Mouse (Mus musculus) embryonic facial prominence, embryonic 11.5 days (tissue): ENCODE measurements around the gene Gm28041. TPM values are rescaled to one million over a fixed set of nuclear protein-coding genes. Genes with fewer than 3 reads are reported as not detected.
"Not testable (repeated sequence)": the region's sequence is repeated elsewhere in the genome, so short reads cannot be mapped to it uniquely, and the experiment has no call there.

Experiments
- ATAC-seq: fragments of 200-750 bp; cut with Nextera tagmentation; replicated peaks from 2 replicates; pipeline ENCODE4 v1.8.0; 2017; ENCODE audit warnings: low read depth; ENCODE audit not compliant: insufficient number of reproducible peaks, low FRiP score, low TSS enrichment
- DNase-seq: peaks from one replicate; pipeline ENCODE4 v3.0.0-alpha.2; 2015; ENCODE audit warnings: low spot score
- H3K27ac ChIP-seq: fragments of 300-500 bp; sonication (generic); replicated peaks from 2 replicates; pipeline ENCODE4 v1.5.1; 2014; ENCODE audit warnings: mild to moderate bottlenecking, low read depth, low read length, control low read depth
- H3K27me3 ChIP-seq: fragments of 300-500 bp; sonication (generic); 2 replicates; pipeline ENCODE4 v1.6.1; 2014; ENCODE audit warnings: mild to moderate bottlenecking, low read length, moderate library complexity, mixed read lengths; ENCODE audit not compliant: control insufficient read depth, insufficient read depth
- H3K36me3 ChIP-seq: fragments of 300-500 bp; sonication (generic); replicated peaks from 2 replicates; pipeline ENCODE4 v1.6.1; 2014; ENCODE audit warnings: low read depth, mild to moderate bottlenecking, low read length, moderate library complexity, mixed read lengths; ENCODE audit not compliant: control insufficient read depth, insufficient read depth
- H3K4me1 ChIP-seq: fragments of 300-500 bp; sonication (generic); 2 replicates; pipeline ENCODE4 v1.6.1; 2014; ENCODE audit warnings: low read length, mixed read lengths; ENCODE audit not compliant: control insufficient read depth, insufficient read depth
- H3K4me2 ChIP-seq: fragments of 300-500 bp; sonication (generic); 2 replicates; pipeline ENCODE4 v1.6.1; 2014; ENCODE audit warnings: low read depth, mild to moderate bottlenecking, control low read depth, low read length, moderate library complexity
- H3K4me3 ChIP-seq: fragments of 300-500 bp; sonication (generic); 2 replicates; pipeline ENCODE4 v1.5.1; 2014; ENCODE audit warnings: low read depth, low read length, control low read depth
- H3K9ac ChIP-seq: fragments of 300-500 bp; sonication (generic); replicated peaks from 2 replicates; pipeline ENCODE4 v1.6.1; 2014; ENCODE audit warnings: mild to moderate bottlenecking, control low read depth, low read length
- H3K9me3 ChIP-seq: fragments of 300-500 bp; sonication (generic); replicated peaks from 2 replicates; pipeline ENCODE4 v1.6.1; 2016; ENCODE audit warnings: mild to moderate bottlenecking, low read length, inconsistent platforms, mixed read lengths; ENCODE audit not compliant: control insufficient read depth
- WGBS: fragments of 180-500 bp; shearing (Covaris S2); extraction: QIAGEN DNeasy Blood & Tissue Kit; methylation state at CpG from one replicate; pipeline ENCODE4 v1.1.7; 2014; 5-methylcytosine and 5-hydroxymethylcytosine counted together
- polyA plus RNA-seq: library from polyadenylated mRNA; unstranded; fragments of >200 nt; fragmentation: Nextera tagmentation; extraction: Ambion mirVana; gene quantifications from 2 replicates; pipeline ENCODE4 v1.2.1, GENCODE M21; 2014

Gene Gm28041
- polyA plus RNA-seq, result 0.43 TPM in 1 of 2 replicates, not detected in the other

GRCm38 (mm10) chr13:67375050-67375911 lies at the start of gene Gm28041, which contains the start of gene Zfp456:
TSS of gene Gm28041 (minus strand) at chr13:67375733.
TSS of gene Zfp456 (minus strand) at chr13:67375810.
- H3K9me3 ChIP-seq, H3K9ac ChIP-seq, H3K4me1 ChIP-seq, H3K27ac ChIP-seq, H3K27me3 ChIP-seq, H3K36me3 ChIP-seq: not testable (repeated sequence)
- Histone ChIP-seq H3K4me2 (peak within 1 kb of the TSS; percentile 53), H3K4me3 (peak within 1 kb of the TSS; percentile 33)
- DNase-seq (peak; percentile 83), ATAC-seq (peak; percentile 92)
- 17% methylated on average over 14 of the region's 15 CpGs for WGBS

DNA sequence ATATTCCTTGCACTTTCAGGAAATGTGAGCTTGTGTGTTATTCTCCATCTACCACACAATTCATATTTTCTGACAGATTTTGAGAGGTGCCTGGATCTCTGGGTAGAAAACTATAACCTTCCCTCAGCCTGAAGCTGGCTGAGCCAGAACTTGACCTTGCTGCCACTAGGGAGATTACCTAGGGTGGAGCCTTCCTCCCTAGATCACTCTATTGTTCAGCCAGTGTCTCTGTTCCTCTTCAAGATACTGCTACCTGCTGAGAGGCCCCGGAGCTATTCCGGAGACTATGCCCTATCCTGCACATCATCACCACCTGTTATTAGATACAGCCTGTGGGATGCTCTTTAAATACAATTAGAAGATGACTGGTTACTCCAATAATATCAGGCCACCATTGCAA lies 47.0 kb upstream of the Gm28041 start:
- H3K4me3 ChIP-seq, ATAC-seq, H3K27me3 ChIP-seq, DNase-seq, H3K9me3 ChIP-seq, H3K9ac ChIP-seq, H3K4me2 ChIP-seq, H3K4me1 ChIP-seq, H3K36me3 ChIP-seq, H3K27ac ChIP-seq: not testable (repeated sequence)
- 73% methylated on average over 2 of the region's 2 CpGs for WGBS

DNA sequence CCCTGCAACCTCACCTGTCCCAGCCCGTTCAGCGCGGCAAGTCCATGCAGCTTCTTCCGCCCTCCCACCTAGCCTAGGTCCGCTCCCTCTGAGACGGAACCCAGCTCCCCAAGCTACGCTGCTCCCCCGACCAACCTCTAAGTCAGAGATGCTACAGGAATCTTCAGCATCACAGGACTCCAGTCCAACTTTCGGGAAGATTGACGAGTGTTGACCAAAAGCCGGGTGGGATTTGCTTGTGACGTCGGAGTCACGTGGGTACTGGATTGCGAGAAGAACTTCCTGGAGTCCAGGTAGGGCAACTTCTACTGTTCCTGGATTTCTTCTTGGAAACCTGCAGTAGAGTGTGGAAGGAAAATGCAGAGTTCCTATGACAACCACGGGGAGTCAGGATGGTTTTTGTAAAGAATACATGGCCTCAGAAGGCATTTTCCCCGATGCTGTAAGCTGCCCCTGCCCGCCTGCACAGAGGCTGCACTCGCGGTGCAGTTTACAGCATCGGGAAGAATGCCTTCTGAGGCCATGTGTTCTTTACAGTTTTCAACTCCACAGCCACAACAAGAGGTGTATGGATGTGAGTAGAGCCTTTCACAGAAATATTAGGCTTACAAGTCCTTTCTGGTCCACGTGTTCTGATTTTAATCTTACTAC lies 45.8 kb upstream of the Gm28041 start, which contains the start of gene Zfp459:
Zfp459 (minus strand) TSS at position 212 of the 651 bp plus-strand sequence.
- Histone ChIP-seq H3K9me3 (no peaks in the 10 kb centered on the region), H3K9ac (peak within 1 kb of the TSS; percentile 48), H3K27me3 (no peaks in the 10 kb centered on the region), H3K4me3 (peak within 1 kb of the TSS; percentile 54), H3K36me3 (no peaks in the 10 kb centered on the region), H3K27ac (no peak within 1 kb of the TSS), H3K4me1 (no peaks in the 10 kb centered on the region), H3K4me2 (peak within 1 kb of the TSS; percentile 70)
- ATAC-seq (peak; percentile 78), DNase-seq (peak; percentile 70)
- WGBS, result 3% methylated on average over 22 of the region's 22 CpGs

GRCm38 (mm10) chr13:67420558-67421206 lies 45.1 kb upstream of the Gm28041 start:
- Histone ChIP-seq H3K9me3 (no peaks in the 10 kb centered on the region), H3K4me1 (no peaks in the 10 kb centered on the region), H3K27ac (no peak overlapping the region), H3K27me3 (no peaks in the 10 kb centered on the region), H3K4me3 (peak overlapping the region; percentile 54), H3K36me3 (no peaks in the 10 kb centered on the region), H3K9ac (peak overlapping the region; percentile 48), H3K4me2 (peak overlapping the region; percentile 70)
- WGBS, result 32% methylated on average over 11 of the region's 11 CpGs
- DNase-seq, result no peak
- ATAC-seq, result no peak

- no peak for ATAC-seq
- Histone ChIP-seq H3K27me3 (no peaks in the 10 kb centered on the region), H3K36me3 (no peaks in the 10 kb centered on the region), H3K4me1 (no peaks in the 10 kb centered on the region), H3K9ac (no peak overlapping the region), H3K9me3 (no peaks in the 10 kb centered on the region), H3K4me2 (no peak overlapping the region), H3K27ac (no peak overlapping the region), H3K4me3 (no peak overlapping the region)
- WGBS, result 88% methylated on average over 3 of the region's 3 CpGs
- DNase-seq, result no peak
Measured at GRCm38 (mm10) chr13:67416811-67417210, 41.3 kb upstream of the Gm28041 start.

DNA sequence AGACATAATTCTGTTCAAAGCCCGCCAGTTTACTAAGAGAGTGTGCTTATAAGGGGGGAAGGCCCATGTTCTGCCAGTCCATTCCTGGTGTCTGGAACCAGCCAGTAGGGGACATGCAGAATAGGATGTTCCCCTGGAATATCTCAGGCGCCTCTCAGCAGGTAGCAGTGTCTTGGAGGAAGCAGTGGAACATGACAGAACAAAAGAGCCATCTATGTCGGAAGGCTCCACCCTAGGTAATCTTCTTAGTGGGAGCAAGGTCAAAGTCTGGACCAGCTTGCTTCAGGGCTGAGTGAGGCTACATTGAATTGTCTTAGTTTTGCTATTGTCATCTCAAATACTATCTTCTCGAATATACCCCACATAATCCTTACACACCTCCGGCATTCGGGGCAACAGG lies 40.2 kb upstream of the Gm28041 start:
- DNase-seq, result no peak
- no peak overlapping the region for H3K27ac ChIP-seq
- H3K9ac ChIP-seq, result no peak overlapping the region
- H3K4me3 ChIP-seq, result no peak overlapping the region
- no peaks in the 10 kb centered on the region for H3K36me3 ChIP-seq
- H3K4me2 ChIP-seq, result no peak overlapping the region
- 90% methylated on average over 6 of the region's 6 CpGs for WGBS
- no peaks in the 10 kb centered on the region for H3K9me3 ChIP-seq
- no peak for ATAC-seq
- H3K4me1 ChIP-seq, result no peaks in the 10 kb centered on the region
- H3K27me3 ChIP-seq, result no peaks in the 10 kb centered on the region

GRCm38 (mm10) chr13:67413634-67414033 lies 38.1 kb upstream of the Gm28041 start:
- H3K9me3 ChIP-seq, H3K27ac ChIP-seq, H3K36me3 ChIP-seq, H3K4me2 ChIP-seq, ATAC-seq, DNase-seq, H3K4me1 ChIP-seq, H3K4me3 ChIP-seq, H3K9ac ChIP-seq, H3K27me3 ChIP-seq: not testable (repeated sequence)
- WGBS, result 79% methylated on average over 3 of the region's 3 CpGs
